Mouse (Mus musculus) neural tube, embryonic 11.5 days (tissue): ENCODE results near the gene Elmsan1. TPM values are rescaled to one million over a fixed set of nuclear protein-coding genes. Genes with fewer than 3 reads are reported as not detected.

Experiments
- ATAC-seq: fragments of 200-750 bp; cut with Nextera tagmentation; 2 replicates; pipeline ENCODE4 v1.8.0; 2017; ENCODE audit warnings: moderate number of reproducible peaks, mild to moderate bottlenecking, moderate TSS enrichment, moderate library complexity; ENCODE audit not compliant: insufficient read depth, low FRiP score, low TSS enrichment
- DNase-seq: peaks from one replicate; pipeline ENCODE4 v3.0.0-alpha.2; 2015; ENCODE audit warnings: low spot score
- H3K27ac ChIP-seq: fragments of 300-500 bp; sonication (generic); 2 replicates; pipeline ENCODE4 v1.5.1; 2014; ENCODE audit warnings: low read depth, mild to moderate bottlenecking, low read length
- H3K27me3 ChIP-seq: fragments of 300-500 bp; sonication (generic); 2 replicates; pipeline ENCODE4 v1.6.1; 2014; ENCODE audit warnings: mild to moderate bottlenecking, low read length, mixed read lengths; ENCODE audit not compliant: control insufficient read depth, insufficient read depth
- H3K36me3 ChIP-seq: fragments of 300-500 bp; sonication (generic); 2 replicates; pipeline ENCODE4 v1.6.1; 2014; ENCODE audit warnings: mild to moderate bottlenecking, low read length, moderate library complexity, mixed read lengths; ENCODE audit not compliant: control insufficient read depth, insufficient read depth
- H3K4me1 ChIP-seq: fragments of 300-500 bp; sonication (generic); 2 replicates; pipeline ENCODE4 v1.6.1; 2014; ENCODE audit warnings: low read length, mixed read lengths; ENCODE audit not compliant: control insufficient read depth, insufficient read depth
- H3K4me2 ChIP-seq: fragments of 300-500 bp; sonication (generic); 2 replicates; pipeline ENCODE4 v1.6.1; 2014; ENCODE audit warnings: low read depth, mild to moderate bottlenecking, moderate library complexity
- H3K4me3 ChIP-seq: fragments of 300-500 bp; sonication (generic); 2 replicates; pipeline ENCODE4 v1.5.1; 2014; ENCODE audit warnings: low read depth, low read length
- H3K9ac ChIP-seq: fragments of 300-500 bp; sonication (generic); 2 replicates; pipeline ENCODE4 v1.6.1; 2014; ENCODE audit warnings: mild to moderate bottlenecking, low read length
- H3K9me3 ChIP-seq: fragments of 300-500 bp; sonication (generic); 2 replicates; pipeline ENCODE4 v1.6.1; 2016; ENCODE audit warnings: low read length; ENCODE audit not compliant: control insufficient read depth
- WGBS: fragments of 180-500 bp; shearing (Covaris S2); extraction: QIAGEN DNeasy Blood & Tissue Kit; methylation state at CpG from one replicate; pipeline ENCODE4 v1.1.7; 2014; 5-methylcytosine and 5-hydroxymethylcytosine counted together
- polyA plus RNA-seq: library from polyadenylated mRNA; unstranded; fragments of >200 nt; fragmentation: Nextera tagmentation; extraction: Ambion mirVana; gene quantifications from 2 replicates; pipeline ENCODE4 v1.2.1, GENCODE M21; 2014

The Elmsan1 gene
- polyA plus RNA-seq: 4.4 and 5.9 TPM in 2 replicates

GRCm38 (mm10) chr12:84218289-84219120 lies at the start of gene Elmsan1:
Gene Elmsan1 (minus strand): TSS chr12:84218881.
- Histone ChIP-seq H3K9me3 (no peaks in the 10 kb centered on the region), H3K4me2 (peak within 1 kb of the TSS; percentile 89), H3K36me3 (no peaks in the 10 kb centered on the region), H3K4me3 (peak within 1 kb of the TSS; percentile 82), H3K9ac (peak within 1 kb of the TSS; percentile 87), H3K27ac (peak within 1 kb of the TSS; percentile 78), H3K4me1 (peaks cover 10% of the 10 kb centered on the region; the same call in 1 of the 2 replicates), H3K27me3 (no peaks in the 10 kb centered on the region)
- ATAC-seq: peak; percentile 74
- DNase-seq: peak; percentile 84
- WGBS: under 1% methylated on average over 80 of the region's 82 CpGs

- ATAC-seq: no peak
- WGBS: 62% methylated on average over 2 of the region's 2 CpGs
- H3K4me3 ChIP-seq: no peak overlapping the region
- H3K27ac ChIP-seq: no peak overlapping the region
- no peak overlapping the region for H3K4me2 ChIP-seq
- H3K9ac ChIP-seq: no peak overlapping the region
- DNase-seq: no peak
- no peaks in the 10 kb centered on the region for H3K9me3 ChIP-seq
- no peaks in the 10 kb centered on the region for H3K36me3 ChIP-seq
- H3K27me3 ChIP-seq: no peaks in the 10 kb centered on the region
- H3K4me1 ChIP-seq: no peaks in the 10 kb centered on the region
Measured at GRCm38 (mm10) chr12:84267264-84267663, 48.6 kb upstream of the Elmsan1 start.

- WGBS: 33% methylated on average over 7 of the region's 7 CpGs
- no peak for ATAC-seq
Measured at GRCm38 (mm10) chr12:84260363-84260762, 41.7 kb upstream of the Elmsan1 start.

GRCm38 (mm10) chr12:84254886-84255285 lies 36.2 kb upstream of the Elmsan1 start:
- DNase-seq (no peak), ATAC-seq (no peak)
- Histone ChIP-seq H3K4me3 (no peak overlapping the region), H3K27me3 (no peaks in the 10 kb centered on the region), H3K9ac (no peak overlapping the region), H3K4me1 (no peaks in the 10 kb centered on the region), H3K4me2 (no peak overlapping the region), H3K27ac (no peak overlapping the region), H3K36me3 (no peaks in the 10 kb centered on the region), H3K9me3 (no peaks in the 10 kb centered on the region)
- 82% methylated on average over 5 of the region's 5 CpGs for WGBS

More at GRCm38 (mm10) chr12:84260363-84260762, 41.7 kb upstream of the Elmsan1 start:
- Histone ChIP-seq H3K4me3 (no peak overlapping the region), H3K9me3 (no peaks in the 10 kb centered on the region), H3K4me2 (no peak overlapping the region), H3K36me3 (no peaks in the 10 kb centered on the region), H3K27ac (no peak overlapping the region), H3K9ac (no peak overlapping the region), H3K4me1 (no peaks in the 10 kb centered on the region), H3K27me3 (no peaks in the 10 kb centered on the region)
- DNase-seq: no peak

- DNase-seq (no peak), ATAC-seq (no peak)
- H3K36me3 ChIP-seq: no peaks in the 10 kb centered on the region
- 84% methylated on average over 5 of the region's 5 CpGs for WGBS
- H3K27me3 ChIP-seq: no peaks in the 10 kb centered on the region
- H3K9me3 ChIP-seq: no peaks in the 10 kb centered on the region
- H3K27ac ChIP-seq: no peak overlapping the region
- H3K4me1 ChIP-seq: no peaks in the 10 kb centered on the region
- H3K4me2 ChIP-seq: no peak overlapping the region
- no peak overlapping the region for H3K4me3 ChIP-seq
- H3K9ac ChIP-seq: no peak overlapping the region
Measured at GRCm38 (mm10) chr12:84252811-84253210, 34.1 kb upstream of the Elmsan1 start.

GRCm38 (mm10) chr12:84249217-84249616 lies 30.5 kb upstream of the Elmsan1 start:
- Histone ChIP-seq H3K9ac (no peak overlapping the region), H3K27me3 (no peaks in the 10 kb centered on the region), H3K4me1 (no peaks in the 10 kb centered on the region), H3K36me3 (no peaks in the 10 kb centered on the region), H3K4me2 (no peak overlapping the region), H3K9me3 (no peaks in the 10 kb centered on the region), H3K27ac (no peak overlapping the region), H3K4me3 (no peak overlapping the region)
- DNase-seq (peak; percentile 68), ATAC-seq (no peak)
- WGBS: 9% methylated on average over 3 of the region's 3 CpGs

- H3K4me2 ChIP-seq: no peak overlapping the region
- H3K4me1 ChIP-seq: no peaks in the 10 kb centered on the region
- H3K9me3 ChIP-seq: no peaks in the 10 kb centered on the region
- no peak for ATAC-seq
- no peak overlapping the region for H3K27ac ChIP-seq
- H3K27me3 ChIP-seq: no peaks in the 10 kb centered on the region
- H3K36me3 ChIP-seq: no peaks in the 10 kb centered on the region
- H3K4me3 ChIP-seq: no peak overlapping the region
- 68% methylated on average over 5 of the region's 5 CpGs for WGBS
- H3K9ac ChIP-seq: no peak overlapping the region
- no peak for DNase-seq
Measured at GRCm38 (mm10) chr12:84245683-84246082, 27.0 kb upstream of the Elmsan1 start.

GRCm38 (mm10) chr12:84243076-84243770 lies 24.5 kb upstream of the Elmsan1 start:
- H3K36me3 ChIP-seq: no peaks in the 10 kb centered on the region
- no peaks in the 10 kb centered on the region for H3K9me3 ChIP-seq
- 82% methylated on average over 7 of the region's 7 CpGs for WGBS
- no peaks in the 10 kb centered on the region for H3K4me1 ChIP-seq
- H3K27me3 ChIP-seq: no peaks in the 10 kb centered on the region
- H3K4me2 ChIP-seq: no peak overlapping the region
- no peak overlapping the region for H3K9ac ChIP-seq
- no peak for DNase-seq
- no peak for ATAC-seq
- H3K27ac ChIP-seq: no peak overlapping the region
- H3K4me3 ChIP-seq: no peak overlapping the region
